Mouse (Mus musculus) gastrocnemius, postnatal 36 days (tissue): ENCODE data around the gene Ptbp1. TPM values are rescaled to one million over a fixed set of nuclear protein-coding genes. Genes with fewer than 3 reads are reported as not detected.
A peak's percentile ranks its signal among the peaks of the same experiment; 100 is the strongest.

Source experiments
- DNase-seq, 2 experiments: peaks; one replicate each; pipeline ENCODE4 v3.0.0; 2022
- intact Hi-C: fragments of 180-260 bp; cut with DNase I; formaldehyde crosslinking; loops from one replicate; pipeline ENCODE4 v1.15.1; 2025
- long read RNA-seq, 2 experiments: library from polyadenylated mRNA; stranded (forward); transcript quantifications; one replicate each; pipeline ENCODE4 v2.0.0; 2021
- total RNA-seq, 2 experiments: library from RNA; stranded (reverse); gene quantifications; 2 replicates each; pipeline ENCODE4 v1.2.3; 2021

Gene Ptbp1
- total RNA-seq, result 10 to 100 TPM; 17.2 to 17.4 TPM
- long read RNA-seq, experiment 1, partial matches to known transcripts, result 1 of 10 reads
- long read RNA-seq, experiment 1, other reads (novel, unspliced or antisense), result 5 of 10 reads
- long read RNA-seq, experiment 2, partial matches to known transcripts, result 0 of 6 reads
- long read RNA-seq, experiment 2, other reads (novel, unspliced or antisense), result 1 of 6 reads

GRCm38 (mm10) chr10:79853860-79854795, at the start of gene Ptbp1:
TSS of gene Ptbp1 (plus strand) at chr10:79854427.
- DNase-seq, result peak; percentile 94 to 99
- intact Hi-C loops, result no loop called here

- intact Hi-C loops, result no loop called here
- DNase-seq, result peak in 1 of 2 experiments; percentile 53
Measured at GRCm38 (mm10) chr10:79805636-79806035, 48.6 kb upstream of the Ptbp1 start.

DNA sequence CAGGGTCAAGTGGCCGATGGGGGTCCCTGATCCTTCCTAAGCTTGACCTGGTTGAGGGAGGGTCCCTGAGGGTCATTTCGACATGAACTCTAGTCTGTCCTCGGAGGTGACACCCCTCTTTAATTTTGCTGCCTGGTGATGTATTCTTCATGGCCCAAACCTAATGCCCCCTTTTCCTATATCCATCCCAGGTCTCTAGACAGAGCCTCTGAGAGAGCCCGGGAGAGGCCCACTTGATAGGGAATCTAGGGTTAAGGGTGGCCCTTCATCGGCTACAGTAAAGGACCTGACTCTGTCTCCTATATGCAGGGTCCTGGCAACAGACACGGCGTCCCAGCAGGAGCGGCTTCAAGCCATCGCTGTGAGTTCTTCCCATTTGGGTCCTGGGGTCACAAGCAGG, 47.9 kb upstream of the Ptbp1 start:
- intact Hi-C loops, result no loop called here
- DNase-seq, result no peak

- intact Hi-C loops, result no loop called here
- DNase-seq, result no peak
Measured at GRCm38 (mm10) chr10:79806972-79807371, 47.3 kb upstream of the Ptbp1 start.

DNA sequence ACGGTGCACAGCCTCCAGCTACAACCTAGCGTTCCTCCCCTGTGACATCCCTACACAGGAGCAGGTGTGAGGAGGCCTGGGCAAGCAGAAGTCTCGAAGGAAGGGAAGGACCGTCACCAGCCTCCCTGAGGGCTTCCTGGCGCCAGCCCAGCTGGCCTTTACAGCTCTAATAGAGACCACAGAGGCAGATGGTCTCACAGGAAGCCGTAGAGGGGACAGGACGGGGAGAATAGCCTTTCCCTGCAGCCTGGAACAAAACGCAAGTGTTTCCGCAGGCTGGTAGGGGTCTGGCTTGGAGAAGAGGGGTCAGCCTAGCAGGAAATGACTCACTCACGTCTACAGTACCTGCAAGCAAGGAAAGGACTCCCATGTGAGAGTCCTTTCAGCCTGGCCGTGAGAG, 46.4 kb upstream of the Ptbp1 start:
- DNase-seq, result no peak
- intact Hi-C loops, result no loop called here

DNA sequence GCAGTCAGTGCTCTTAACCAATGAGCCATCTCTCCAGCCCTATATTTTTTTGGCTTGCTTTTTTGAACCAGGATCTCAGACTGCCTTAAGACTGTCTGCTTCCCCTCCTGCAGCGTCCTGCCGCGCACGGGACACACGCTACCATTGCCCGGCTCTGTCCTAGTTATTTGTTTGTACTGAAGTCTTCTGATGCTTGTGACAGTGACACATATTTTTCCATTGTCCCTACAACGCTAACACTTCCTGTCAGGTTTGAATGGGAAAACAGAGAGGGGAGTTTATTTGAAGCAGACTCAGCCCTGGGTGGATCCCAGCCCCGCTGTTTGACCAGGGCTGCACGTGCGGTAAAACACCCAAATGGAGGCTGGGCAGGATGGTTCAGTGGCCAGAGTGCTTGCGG, 45.5 kb upstream of the Ptbp1 start:
- intact Hi-C loops, result no loop called here
- no peak for DNase-seq

DNA sequence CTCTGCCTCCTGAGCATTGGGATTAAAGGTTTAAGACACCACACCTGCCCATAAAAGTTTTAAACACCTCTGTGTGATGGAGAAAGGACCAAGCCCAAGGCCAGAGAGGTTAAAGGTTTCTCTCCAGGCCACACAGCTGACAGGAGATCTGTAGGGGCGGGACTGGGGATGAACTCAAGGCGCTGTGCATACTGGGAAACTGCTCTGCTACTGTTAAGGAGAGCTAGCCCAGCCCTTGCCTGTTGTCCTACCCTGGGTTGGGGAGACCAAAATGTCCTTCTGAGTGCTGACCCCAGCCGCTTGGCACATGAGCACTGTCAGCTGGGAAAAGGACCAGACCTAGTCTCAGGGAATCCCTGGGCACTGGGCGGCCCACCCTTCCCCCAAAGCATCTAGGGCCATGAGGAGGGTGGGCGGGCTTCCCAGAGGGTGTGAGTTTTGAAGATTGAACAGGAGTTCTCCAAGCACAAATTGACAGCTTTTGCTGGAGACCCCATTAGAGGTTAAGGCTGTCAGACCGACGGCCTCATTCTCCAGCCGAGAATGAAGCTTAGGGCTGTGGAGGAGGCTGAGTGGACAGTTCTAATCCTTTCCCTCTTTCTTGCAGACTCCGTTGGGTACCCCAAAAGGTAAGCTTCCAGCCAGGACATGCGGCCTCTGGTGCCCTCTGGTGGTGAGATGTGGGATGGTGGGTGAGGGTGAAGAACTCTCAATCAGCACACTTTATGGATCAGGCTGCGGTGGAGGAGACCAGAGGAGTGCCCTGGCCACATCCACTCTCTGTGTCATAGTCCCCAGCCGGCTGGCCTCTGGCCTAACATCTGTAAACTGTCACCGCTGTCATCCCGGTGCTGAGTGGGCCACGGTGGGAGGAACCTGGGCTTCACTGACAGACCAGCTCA, 42.2 kb upstream of the Ptbp1 start:
- intact Hi-C loops, result loop anchor here (1.0 to 2.0 kb wide), 2 partner anchors 19 to 43 kb away; partner anchors contain the start of gene Palm
- DNase-seq, result peak; percentile 80 to 81

GRCm38 (mm10) chr10:79814271-79814842, 39.9 kb upstream of the Ptbp1 start:
- intact Hi-C loops, result no loop called here
- DNase-seq, result no peak

GRCm38 (mm10) chr10:79815671-79816494, 38.3 kb upstream of the Ptbp1 start:
- no peak for DNase-seq
- intact Hi-C loops, result no loop called here

GRCm38 (mm10) chr10:79817111-79817510, 37.1 kb upstream of the Ptbp1 start:
- no peak for DNase-seq
- intact Hi-C loops, result no loop called here

- DNase-seq, result no peak
- intact Hi-C loops, result no loop called here
Measured at GRCm38 (mm10) chr10:79818225-79818624, 36.0 kb upstream of the Ptbp1 start.

DNA sequence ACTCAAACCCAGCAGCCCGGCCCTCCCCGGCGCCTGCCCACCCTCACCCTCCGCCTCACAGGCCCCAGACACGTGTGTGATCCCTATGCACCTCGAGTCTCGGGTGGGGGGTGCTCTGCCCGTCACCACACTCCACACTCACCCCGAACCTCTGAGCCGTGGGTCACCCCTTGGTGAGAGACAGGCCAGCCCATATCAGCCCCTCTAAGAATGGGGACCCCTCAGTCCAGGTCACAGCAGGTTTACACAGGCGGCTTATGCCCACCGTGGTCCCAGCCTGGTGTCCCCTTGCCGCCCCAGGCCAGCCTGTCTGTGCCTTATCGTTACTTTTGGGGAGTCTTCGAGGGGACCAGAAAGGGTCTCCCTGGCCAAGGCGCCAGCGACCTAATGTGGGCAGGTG, 34.6 kb upstream of the Ptbp1 start:
- no peak for DNase-seq
- intact Hi-C loops, result no loop called here

DNA sequence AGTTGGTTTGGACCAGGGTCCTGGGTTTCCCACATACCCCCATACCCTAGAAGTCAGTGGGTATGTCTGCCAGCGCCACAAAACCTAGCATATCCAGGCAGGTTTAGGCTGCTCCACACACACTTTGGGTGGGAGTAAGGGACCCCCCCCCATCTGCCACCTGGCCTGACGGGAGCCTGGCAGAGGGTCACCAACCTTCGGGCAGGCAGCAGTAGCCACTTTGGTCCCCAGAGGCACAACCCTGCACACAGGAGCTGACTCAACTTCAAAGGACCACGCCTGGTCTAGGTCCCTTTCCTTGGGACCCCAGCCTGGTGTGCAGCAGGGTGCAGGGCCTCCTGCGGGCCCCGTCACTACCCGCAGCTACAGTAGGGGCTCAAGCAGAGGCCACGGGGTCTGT, 34.0 kb upstream of the Ptbp1 start:
- no peak for DNase-seq
- intact Hi-C loops, result no loop called here

DNA sequence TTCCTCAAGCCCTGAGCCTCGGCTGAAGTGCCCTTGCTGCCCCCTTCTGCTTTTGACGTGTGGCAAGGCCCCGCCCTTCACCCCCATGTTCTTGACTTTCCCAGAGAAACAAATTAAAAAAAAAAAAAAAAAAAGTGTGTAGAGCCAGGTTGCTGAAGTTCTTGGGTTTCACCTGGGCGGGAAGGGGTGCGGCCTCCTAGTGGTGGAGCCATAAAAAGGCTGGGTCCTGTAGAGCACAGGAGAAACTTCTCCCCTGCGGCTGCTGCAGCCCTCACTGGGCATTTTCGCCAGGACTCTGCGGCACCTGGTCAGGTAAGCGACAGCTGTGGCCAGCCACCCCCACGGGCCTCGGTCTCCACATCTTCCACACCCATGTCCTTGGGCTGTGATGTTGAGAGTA, 33.4 kb upstream of the Ptbp1 start, which contains the start of gene Misp:
Gene Misp, plus strand, starts transcription at position 208 of the 400 bp plus-strand sequence.
- intact Hi-C loops, result no loop called here
- no peak for DNase-seq

DNA sequence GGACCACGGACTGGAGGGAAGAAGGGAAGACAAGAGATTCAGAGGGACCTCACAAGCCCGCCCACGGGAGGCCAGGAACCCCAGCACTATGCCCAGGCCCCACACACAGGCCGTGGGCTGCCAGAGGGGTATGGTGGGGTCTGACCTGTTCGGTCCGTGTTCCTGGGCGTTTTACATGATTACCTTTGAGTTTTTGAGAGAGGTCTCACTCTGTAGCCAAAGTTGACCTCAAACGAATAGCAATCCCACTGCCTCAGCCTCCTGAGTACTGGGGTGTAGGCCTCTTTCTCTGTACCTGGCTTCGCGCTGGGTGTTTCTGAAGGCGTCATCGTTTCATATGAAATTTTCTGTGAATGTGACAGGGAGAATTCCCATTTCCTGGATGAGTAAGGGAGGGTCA, 32.5 kb upstream of the Ptbp1 start:
- DNase-seq, result no peak
- intact Hi-C loops, result no loop called here

- intact Hi-C loops, result no loop called here
Measured at GRCm38 (mm10) chr10:79822372-79822771, 31.9 kb upstream of the Ptbp1 start.

GRCm38 (mm10) chr10:79823011-79823410, 31.2 kb upstream of the Ptbp1 start:
- intact Hi-C loops, result no loop called here
- no peak for DNase-seq

More at GRCm38 (mm10) chr10:79822372-79822771, 31.9 kb upstream of the Ptbp1 start:
- DNase-seq, result no peak

GRCm38 (mm10) chr10:79824413-79824812, 29.8 kb upstream of the Ptbp1 start:
- intact Hi-C loops, result no loop called here
- DNase-seq, result no peak

GRCm38 (mm10) chr10:79831583-79831982, 22.6 kb upstream of the Ptbp1 start:
- intact Hi-C loops, result loop anchor here (5.0 kb wide), 1 partner anchor 51 kb away; no protein-coding TSS in a partner anchor
- DNase-seq, result no peak
